Mouse (Mus musculus) testis, adult 2 months (tissue): Measurements from ENCODE around the gene Keap1. TPM values are rescaled to one million over a fixed set of nuclear protein-coding genes. Genes with fewer than 3 reads are reported as not detected.

Experiments used
- H3K27ac ChIP-seq: fragments of 200-500 bp; 2 replicates; pipeline ENCODE4 v1.5.1; 2012; ENCODE audit warnings: low read depth, low read length; ENCODE audit not compliant: control insufficient read depth, insufficient read depth
- H3K27me3 ChIP-seq: fragments of 200-500 bp; 2 replicates; pipeline ENCODE4 v1.6.1; 2012; ENCODE audit warnings: mild to moderate bottlenecking, low read length, moderate library complexity; ENCODE audit not compliant: control insufficient read depth, insufficient read depth
- H3K36me3 ChIP-seq: fragments of 200-500 bp; 2 replicates; pipeline ENCODE4 v1.6.1; 2012; ENCODE audit warnings: mild to moderate bottlenecking, low read length; ENCODE audit not compliant: control insufficient read depth, insufficient read depth
- H3K4me1 ChIP-seq: fragments of 200-500 bp; 2 replicates; pipeline ENCODE4 v1.6.1; 2012; ENCODE audit warnings: low read length; ENCODE audit not compliant: control insufficient read depth, insufficient read depth
- H3K4me3 ChIP-seq: fragments of 200-500 bp; 2 replicates; pipeline ENCODE4 v1.5.1; 2012; ENCODE audit warnings: low read depth, mild to moderate bottlenecking, low read length, moderate library complexity, mixed read lengths; ENCODE audit not compliant: control insufficient read depth
- CTCF ChIP-seq: fragments of 200-500 bp; IDR thresholded peaks from 2 replicates; pipeline ENCODE4 v1.5.1; 2012; ENCODE audit warnings: low read depth, mild to moderate bottlenecking, inconsistent platforms, low read length, moderate library complexity; ENCODE audit not compliant: control insufficient read depth, insufficient read depth, insufficient replicate concordance
- POLR2A ChIP-seq: fragments of 200-500 bp; IDR thresholded peaks from 2 replicates; pipeline ENCODE4 v1.6.1; 2012; ENCODE audit warnings: low read depth, mild to moderate bottlenecking, inconsistent platforms, low read length, moderate library complexity; ENCODE audit not compliant: control insufficient read depth
- polyA plus RNA-seq: library from polyadenylated mRNA; depleted of rRNA; stranded (reverse); fragments of >200 nt; gene quantifications from 2 replicates; pipeline ENCODE4 v1.2.3, GENCODE M21; 2012

Gene Keap1
- polyA plus RNA-seq, 1 experiment, result 46.9 TPM

DNA sequence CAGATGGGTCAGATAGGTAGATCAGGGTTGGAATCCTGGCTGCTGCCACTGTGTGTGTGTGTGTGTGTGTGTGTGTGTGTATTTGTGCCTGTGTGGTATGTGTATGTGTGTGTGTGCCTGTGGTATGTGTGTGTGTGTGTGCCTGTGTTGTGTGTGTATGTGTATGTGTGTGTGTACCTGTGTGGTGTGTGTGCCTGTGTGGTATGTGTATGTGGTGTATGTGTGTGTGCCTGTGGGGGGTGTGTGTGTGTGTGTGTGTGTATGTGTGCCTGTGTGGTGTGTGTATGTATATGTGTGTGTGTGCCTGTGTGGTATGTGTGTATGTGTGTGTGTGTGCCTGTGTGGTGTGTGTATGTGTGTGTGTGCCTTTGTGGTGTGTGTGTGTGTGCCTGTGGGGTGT lies 15.5 kb upstream of the Keap1 start:
- no peak for TF ChIP-seq POLR2A
- no peak for TF ChIP-seq CTCF
- H3K36me3 ChIP-seq, result no peaks in the 10 kb centered on the region
- H3K4me1 ChIP-seq, result no peaks in the 10 kb centered on the region
- no peaks in the 10 kb centered on the region for H3K27me3 ChIP-seq
- H3K27ac ChIP-seq, result no peak overlapping the region
- H3K4me3 ChIP-seq, result no peak overlapping the region

DNA sequence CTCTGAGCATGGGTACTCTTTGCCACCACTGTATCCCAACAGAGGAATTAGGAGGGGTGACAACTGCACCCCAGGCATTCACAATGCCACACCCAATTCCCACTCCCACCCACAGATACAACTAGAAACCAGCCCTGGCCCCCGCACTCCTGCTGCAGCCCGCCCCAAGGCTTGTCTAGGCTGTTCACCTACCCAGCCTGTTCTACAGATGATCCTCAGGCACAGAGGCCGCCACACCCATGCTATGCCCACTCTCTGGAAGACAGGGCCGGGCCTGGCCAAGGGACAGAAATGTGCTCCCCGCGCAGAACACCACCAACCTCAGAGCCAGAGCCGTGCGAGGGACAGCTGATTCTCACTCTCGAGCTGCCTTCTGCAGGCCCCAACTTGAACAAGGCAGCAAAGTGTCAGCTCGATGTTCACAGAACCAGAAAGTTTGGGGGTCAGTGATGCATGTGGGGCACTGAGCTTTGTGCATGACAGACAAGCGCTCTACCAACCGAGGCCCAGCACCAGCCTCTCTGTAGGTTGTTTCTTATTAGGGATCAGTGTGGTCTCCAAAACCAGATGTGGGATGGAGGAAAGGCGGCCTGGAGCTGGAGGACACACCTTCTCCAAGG lies 12.1 kb upstream of the Keap1 start:
- H3K4me1 ChIP-seq, result peaks cover 5% of the 10 kb centered on the region
- no peaks in the 10 kb centered on the region for H3K27me3 ChIP-seq
- no peak overlapping the region for H3K4me3 ChIP-seq
- TF ChIP-seq CTCF (no peak), POLR2A (no peak)
- H3K36me3 ChIP-seq, result no peaks in the 10 kb centered on the region
- no peak overlapping the region for H3K27ac ChIP-seq

DNA sequence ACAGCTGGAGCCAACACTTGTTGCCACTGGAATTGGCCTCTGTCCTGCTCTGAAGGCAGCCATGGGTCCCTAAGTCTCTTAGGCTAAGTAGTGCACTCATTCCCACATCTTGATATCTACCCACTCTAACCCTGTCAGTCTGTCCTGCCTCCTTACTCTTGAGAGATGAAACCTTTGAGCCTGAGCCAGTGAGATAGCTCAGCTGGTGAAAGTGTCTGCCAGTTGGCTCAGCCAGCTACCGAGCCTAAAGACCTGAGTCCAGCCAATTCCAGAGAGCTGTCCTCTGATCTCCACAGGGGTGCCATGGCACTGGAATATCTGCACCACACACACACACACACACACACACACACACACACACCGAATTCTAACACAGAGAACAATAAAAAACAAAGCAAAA lies 11.3 kb upstream of the Keap1 start:
- Histone ChIP-seq H3K4me1 (peaks cover 5% of the 10 kb centered on the region), H3K27me3 (no peaks in the 10 kb centered on the region), H3K27ac (no peak overlapping the region), H3K4me3 (no peak overlapping the region), H3K36me3 (no peaks in the 10 kb centered on the region)
- TF ChIP-seq CTCF (no peak), POLR2A (no peak)

DNA sequence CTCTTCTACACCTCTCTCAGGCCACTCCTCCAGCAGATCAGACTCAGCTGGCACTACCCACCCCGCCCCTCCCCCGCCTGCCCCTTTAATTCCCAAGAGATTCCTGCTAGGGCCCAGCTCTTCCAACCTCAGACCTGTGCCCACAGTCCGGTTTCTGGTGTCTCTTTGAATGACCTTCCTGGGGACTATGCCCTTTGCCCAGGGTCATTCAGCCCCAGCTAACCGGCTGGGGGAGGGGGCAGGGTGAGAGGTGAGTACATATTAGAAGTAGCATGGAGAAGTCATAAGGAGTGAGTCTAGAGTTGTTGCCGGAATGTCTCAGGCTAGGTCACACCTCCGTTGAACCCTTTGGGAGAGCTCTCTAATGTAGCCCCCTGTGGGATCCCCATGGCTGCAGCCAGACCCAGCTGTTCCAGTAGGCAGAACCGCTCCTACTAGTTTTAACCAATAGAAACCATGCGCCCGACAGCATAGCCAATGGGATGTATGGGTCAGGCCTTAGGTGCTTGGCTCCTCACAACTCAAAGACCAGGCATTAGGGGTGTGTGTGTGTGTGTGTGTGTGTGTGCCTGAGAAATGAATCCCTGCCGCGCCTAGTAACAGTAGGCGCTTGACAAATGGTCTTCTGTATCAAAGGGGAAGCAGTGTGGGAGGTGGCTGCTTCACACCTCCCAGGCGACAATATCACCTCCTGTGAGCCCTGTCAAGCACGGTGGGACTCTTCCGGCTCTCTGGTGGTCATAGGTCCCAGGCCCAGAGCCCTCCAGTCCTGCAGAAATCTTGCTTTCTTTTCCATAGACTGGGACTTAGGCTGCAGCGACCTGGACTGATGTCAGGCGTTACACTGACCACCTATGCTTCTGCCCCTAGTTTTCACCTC lies 10.7 kb upstream of the Keap1 start:
- TF ChIP-seq POLR2A (no peak), CTCF (no peak)
- no peaks in the 10 kb centered on the region for H3K36me3 ChIP-seq
- no peak overlapping the region for H3K4me3 ChIP-seq
- no peaks in the 10 kb centered on the region for H3K27me3 ChIP-seq
- H3K4me1 ChIP-seq, result peaks cover 5% of the 10 kb centered on the region
- no peak overlapping the region for H3K27ac ChIP-seq

DNA sequence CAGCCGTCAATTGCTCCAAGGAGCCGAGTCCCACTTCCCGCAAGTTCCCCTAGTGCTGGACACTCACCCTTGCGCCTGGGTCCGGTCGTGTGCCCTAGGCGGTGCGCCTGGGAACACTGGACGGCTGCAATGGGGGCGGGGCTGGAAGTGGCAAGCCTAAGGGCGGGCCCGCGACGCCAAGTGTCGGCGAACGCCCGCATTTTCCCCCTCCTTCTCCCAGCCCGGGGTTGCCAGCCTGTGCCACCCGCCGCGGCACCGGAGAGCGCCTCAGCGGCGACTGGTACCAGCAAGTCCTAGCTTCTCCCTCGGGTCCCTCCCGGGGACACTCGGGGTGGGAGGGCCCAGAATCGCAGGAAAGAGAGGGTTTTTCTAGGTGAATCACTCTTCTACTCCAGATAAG lies 9.2 kb upstream of the Keap1 start, which contains the start of gene S1pr5:
S1pr5 (minus strand) TSS at position 118 of the 400 bp plus-strand sequence.
- H3K4me1 ChIP-seq, result peaks cover 14% of the 10 kb centered on the region
- H3K4me3 ChIP-seq, result no peak within 1 kb of the TSS; the same call in 1 of the 2 replicates
- H3K27me3 ChIP-seq, result no peaks in the 10 kb centered on the region
- TF ChIP-seq POLR2A, result no peak
- TF ChIP-seq CTCF, result no peak
- H3K27ac ChIP-seq, result no peak within 1 kb of the TSS
- no peaks in the 10 kb centered on the region for H3K36me3 ChIP-seq

DNA sequence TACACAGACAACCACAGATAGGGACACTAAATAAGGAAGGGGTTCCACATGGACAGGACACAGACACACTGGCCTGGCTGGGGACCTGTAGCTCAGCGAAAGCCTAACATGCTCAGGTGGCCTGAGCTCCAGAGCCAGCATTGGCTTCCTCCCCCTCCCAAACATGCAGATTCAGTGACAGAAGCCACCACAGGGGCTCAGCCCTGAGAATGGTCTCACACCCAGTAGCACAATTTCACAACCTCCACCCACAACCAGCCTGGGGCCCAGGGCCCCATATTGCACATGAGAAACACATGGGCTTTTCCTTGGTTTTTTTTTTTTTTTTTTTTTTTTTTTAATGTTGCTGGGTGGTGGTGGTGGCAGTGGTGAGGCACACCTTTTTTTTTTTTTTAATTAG lies 7.2 kb upstream of the Keap1 start:
- peaks cover 14% of the 10 kb centered on the region for H3K4me1 ChIP-seq

DNA sequence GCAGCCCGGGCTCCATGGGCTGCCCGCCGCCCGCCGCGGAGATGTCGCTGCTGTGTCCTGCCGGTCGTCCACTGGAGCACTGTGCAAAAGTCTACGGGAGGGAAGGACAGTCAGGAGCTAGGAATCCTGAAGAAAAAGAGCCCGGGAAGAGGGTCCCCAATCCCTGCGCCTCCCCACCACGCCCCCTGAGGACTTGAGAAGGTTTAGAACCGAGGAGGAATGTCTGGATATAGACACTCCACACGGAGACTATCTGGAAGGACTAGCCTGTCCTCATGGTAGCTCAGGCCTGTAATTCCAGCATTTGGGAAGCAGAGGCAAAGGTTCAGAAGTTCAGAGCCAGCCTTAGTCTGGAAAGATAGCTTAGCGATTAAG lies 5.9 kb upstream of the Keap1 start:
- TF ChIP-seq CTCF (no peak), POLR2A (no peak)
- no peak overlapping the region for H3K27ac ChIP-seq
- no peak overlapping the region; the same call in 1 of the 2 replicates for H3K4me3 ChIP-seq
- no peaks in the 10 kb centered on the region for H3K27me3 ChIP-seq
- no peaks in the 10 kb centered on the region for H3K36me3 ChIP-seq
- H3K4me1 ChIP-seq, result peaks cover 14% of the 10 kb centered on the region

More for the DNA sequence above, 7.2 kb upstream of the Keap1 start:
- no peak for TF ChIP-seq POLR2A
- TF ChIP-seq CTCF, result no peak
- Histone ChIP-seq H3K27ac (no peak overlapping the region), H3K27me3 (no peaks in the 10 kb centered on the region), H3K4me3 (no peak overlapping the region), H3K36me3 (no peaks in the 10 kb centered on the region)
